ENCODE assay signal across 11 mouse cellular contexts in the genomic region with DNA sequence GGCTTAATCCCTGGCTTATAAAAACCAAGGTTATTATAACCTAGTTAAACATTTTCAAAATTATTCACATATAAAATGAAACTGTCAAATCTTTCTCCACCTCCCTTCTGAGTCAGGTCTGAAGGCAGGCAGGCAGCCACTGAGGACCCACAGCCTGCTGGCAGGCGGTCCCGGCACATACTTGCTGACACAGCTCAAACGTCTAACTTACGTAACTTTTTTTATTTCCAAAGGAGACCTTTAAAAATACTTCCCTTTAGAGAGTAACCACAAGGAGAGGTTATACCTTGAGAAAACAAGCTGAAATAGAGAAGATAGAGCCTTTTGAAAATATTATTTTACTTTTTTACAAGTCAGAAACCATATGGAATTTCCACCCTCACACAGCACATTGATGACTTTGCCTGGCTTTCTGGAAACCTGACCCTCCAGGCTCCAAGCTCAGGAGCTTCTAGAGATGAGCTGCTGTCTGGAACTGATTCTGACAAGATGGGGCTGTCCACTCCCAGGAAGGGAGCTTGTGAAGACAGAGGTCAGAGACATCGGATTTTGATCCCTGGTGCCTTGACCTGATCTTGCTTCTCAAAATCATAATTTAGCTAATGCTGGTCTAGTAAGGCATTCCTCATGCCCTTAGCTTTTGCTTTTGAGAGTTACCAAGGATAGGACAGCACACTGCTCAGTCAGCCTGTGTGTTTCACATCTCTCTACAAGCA. TPM values are rescaled to one million over a fixed set of nuclear protein-coding genes. Genes with fewer than 3 reads are reported as not detected.
DNase-seq lines count a peak whose midpoint lies in the region; ATAC-seq and TF ChIP-seq lines count a peak whose summit lies in the region.
"Had no signal": no experiment of that assay in that cellular context is flagged by ENCODE, and none has a peak within 500 bp of the region (broad histone marks: within the 10 kb centered on the region; RNA-seq: fewer than 3 reads in every experiment).

No protein-coding gene starts in this region.

- TF ChIP-seq POLR2A in kidney, adult 2 months (IDR thresholded peaks at IDR 0.05; ENCODE audit: low read depth, low read length) = no peak

- DNase-seq in kidney, adult 2 months = peak; percentile 81
- peak; percentile 46 for DNase-seq in Muller cell, postnatal 12 days (ENCODE audit: inconsistent ontology term)
- peak; percentile 74 for DNase-seq in embryonic facial prominence, embryonic 14.5 days (ENCODE audit: low spot score)
- DNase-seq in right cerebral cortex, postnatal 10 days (ENCODE audit: low spot score in 2 of 2) = no peak
- DNase-seq in left cerebral cortex, postnatal 10 days (ENCODE audit: extremely low spot score in 1 of 2, low spot score in 2 of 2) = no peak
- DNase-seq: thymus, adult 2 months had no signal

- H3K36me3 ChIP-seq in kidney, adult 2 months (ENCODE audit: control insufficient read depth, insufficient read depth, low read length) = no peaks in the 10 kb centered on the region
- no peaks in the 10 kb centered on the region for H3K36me3 ChIP-seq in kidney, embryonic 15.5 days
- H3K36me3 ChIP-seq in embryonic facial prominence, embryonic 14.5 days (ENCODE audit: control insufficient read depth, insufficient read depth, low read length) = no peaks in the 10 kb centered on the region
- no peaks in the 10 kb centered on the region for H3K36me3 ChIP-seq in limb, embryonic 15.5 days
- no peaks in the 10 kb centered on the region for H3K36me3 ChIP-seq in midbrain, embryonic 16.5 days (ENCODE audit: control insufficient read depth, insufficient read depth, low read length)
- H3K36me3 ChIP-seq: G1E had no signal

- no peak overlapping the region for H3K4me2 ChIP-seq in kidney, embryonic 15.5 days
- H3K4me2 ChIP-seq in embryonic facial prominence, embryonic 14.5 days (ENCODE audit: low read depth, low read length) = no peak overlapping the region
- H3K4me2 ChIP-seq in limb, embryonic 15.5 days = no peak overlapping the region
- no peak overlapping the region for H3K4me2 ChIP-seq in midbrain, embryonic 16.5 days (ENCODE audit: low read length)

- intact Hi-C loops in left cerebral cortex, postnatal 10 days (cut with DNase I) = loop anchor here (5.0 kb wide), 1 partner anchor 117 kb away; no protein-coding TSS in a partner anchor

- H3K4me3 ChIP-seq in kidney, adult 2 months (ENCODE audit: insufficient read depth, low read depth, low read length) = no peak overlapping the region
- H3K4me3 ChIP-seq in kidney, embryonic 15.5 days (replicated peaks) = no peak overlapping the region
- no peak overlapping the region for H3K4me3 ChIP-seq in embryonic facial prominence, embryonic 14.5 days (ENCODE audit: low read depth, low read length)
- H3K4me3 ChIP-seq in limb, embryonic 15.5 days = no peak overlapping the region
- no peak overlapping the region for H3K4me3 ChIP-seq in midbrain, embryonic 16.5 days (ENCODE audit: low read depth, low read length)

- no peak overlapping the region for H3K9ac ChIP-seq in kidney, embryonic 15.5 days
- no peak overlapping the region for H3K9ac ChIP-seq in embryonic facial prominence, embryonic 14.5 days (ENCODE audit: low read depth, low read length)
- H3K9ac ChIP-seq in limb, embryonic 15.5 days = no peak overlapping the region
- no peak overlapping the region for H3K9ac ChIP-seq in midbrain, embryonic 16.5 days (ENCODE audit: low read depth, low read length)

- peaks cover 7% of the 10 kb centered on the region; the same call in 1 of the 2 replicates for H3K4me1 ChIP-seq in kidney, adult 2 months (ENCODE audit: control insufficient read depth, insufficient read depth, low read length)
- H3K4me1 ChIP-seq in kidney, embryonic 15.5 days = 0 out of 2 replicates have a peak, but pooled peaks cover 3% of the 10 kb centered on the region
- peaks cover 19% of the 10 kb centered on the region for H3K4me1 ChIP-seq in embryonic facial prominence, embryonic 14.5 days (ENCODE audit: control insufficient read depth, insufficient read depth, low read length)
- H3K4me1 ChIP-seq in limb, embryonic 15.5 days = peaks cover 27% of the 10 kb centered on the region
- no peaks in the 10 kb centered on the region for H3K4me1 ChIP-seq in midbrain, embryonic 16.5 days (ENCODE audit: control insufficient read depth, insufficient read depth, low read length)

- no peaks in the 10 kb centered on the region for H3K27me3 ChIP-seq in kidney, adult 2 months (replicated peaks; ENCODE audit: control insufficient read depth, insufficient read depth, low read length)
- H3K27me3 ChIP-seq in kidney, embryonic 15.5 days = no peaks in the 10 kb centered on the region
- no peaks in the 10 kb centered on the region for H3K27me3 ChIP-seq in embryonic facial prominence, embryonic 14.5 days (replicated peaks; ENCODE audit: control insufficient read depth, insufficient read depth, low read length)
- H3K27me3 ChIP-seq in limb, embryonic 15.5 days = no peaks in the 10 kb centered on the region
- H3K27me3 ChIP-seq in midbrain, embryonic 16.5 days (ENCODE audit: control insufficient read depth, insufficient read depth, low read depth, low read length) = no peaks in the 10 kb centered on the region

- no peaks in the 10 kb centered on the region for H3K9me3 ChIP-seq in kidney, embryonic 15.5 days (replicated peaks)
- H3K9me3 ChIP-seq in embryonic facial prominence, embryonic 14.5 days (ENCODE audit: control insufficient read depth, low read length) = no peaks in the 10 kb centered on the region
- H3K9me3 ChIP-seq in limb, embryonic 15.5 days = no peaks in the 10 kb centered on the region
- no peaks in the 10 kb centered on the region for H3K9me3 ChIP-seq in midbrain, embryonic 16.5 days (replicated peaks; ENCODE audit: control insufficient read depth, low read length, poor library complexity, severe bottlenecking)
- H3K9me3 ChIP-seq: G1E had no signal

- H3K27ac ChIP-seq in kidney, adult 2 months (ENCODE audit: insufficient read depth, low read depth, low read length) = peak overlapping the region; percentile 40
- H3K27ac ChIP-seq in kidney, embryonic 15.5 days = no peak overlapping the region
- peak overlapping the region; percentile 13; the same call in 1 of the 2 replicates for H3K27ac ChIP-seq in embryonic facial prominence, embryonic 14.5 days (replicated peaks; ENCODE audit: low read depth, low read length)
- H3K27ac ChIP-seq in limb, embryonic 15.5 days = peak overlapping the region; percentile 81
- H3K27ac ChIP-seq in midbrain, embryonic 16.5 days (ENCODE audit: low read length) = no peak overlapping the region

- no peak for TF ChIP-seq CTCF in kidney, adult 2 months (conservative IDR thresholded peaks at IDR 0.05; ENCODE audit: insufficient read depth, insufficient read length, low read depth, low read length)

- no peak for ATAC-seq in kidney, embryonic 15.5 days (replicated peaks; ENCODE audit: low FRiP score)
- peak; percentile 55 for ATAC-seq in embryonic facial prominence, embryonic 14.5 days (ENCODE audit: low read depth)
- peak; percentile 68; the same call in 1 of the 2 replicates for ATAC-seq in limb, embryonic 15.5 days (ENCODE audit: insufficient number of reproducible peaks, low FRiP score, low TSS enrichment, low read depth)
- no peak for ATAC-seq in midbrain, embryonic 16.5 days
- ATAC-seq: inflammation-experienced regulatory T-cells, adult 6 months had no signal

- WGBS in kidney, adult 2 months = 22% methylated on average over 5 of the region's 5 CpGs
- 21% methylated on average over 5 of the region's 5 CpGs for WGBS in kidney, embryonic 15.5 days
- WGBS in embryonic facial prominence, embryonic 14.5 days = 19% methylated on average over 5 of the region's 5 CpGs
- 21% methylated on average over 5 of the region's 5 CpGs for WGBS in limb, embryonic 15.5 days
- WGBS in midbrain, embryonic 16.5 days = 81% methylated on average over 5 of the region's 5 CpGs

RNA-seq across cellular contexts. Expression of a gene that starts 59.9 kb away (rescaled TPM):
- 0.09 and 0.31 TPM in 2 replicates for polyA plus RNA-seq in kidney, adult 2 months (2012; rRNA removed)
- 26.5 and 29.5 TPM in 2 replicates for polyA plus RNA-seq in kidney, embryonic 15.5 days (2015; fragmentation: Nextera tagmentation; extraction: Ambion mirVana)
- 21.5 and 23.8 TPM in 2 replicates for polyA plus RNA-seq in embryonic facial prominence, embryonic 14.5 days (2014; fragmentation: Nextera tagmentation; extraction: Ambion mirVana)
- 21.7 and 24.6 TPM in 2 replicates for polyA plus RNA-seq in limb, embryonic 15.5 days (2015; fragmentation: Nextera tagmentation; extraction: Ambion mirVana)
- polyA plus RNA-seq in midbrain, embryonic 16.5 days (2015; fragmentation: Nextera tagmentation; extraction: Ambion mirVana) = 4.3 and 4.8 TPM in 2 replicates
- 1 to 10 TPM; 1.7 to 1.8 TPM for total RNA-seq in left cerebral cortex, postnatal 10 days (2021)

Comparison
In these comparisons a context has a peak if more than half of its experiments do, and no peak if none do; other contexts are left out.
1. H3K27ac ChIP-seq: peak in kidney, adult 2 months (single experiment), embryonic facial prominence, embryonic 14.5 days (single experiment) and limb, embryonic 15.5 days (single experiment); none in kidney, embryonic 15.5 days (single experiment) and midbrain, embryonic 16.5 days (single experiment).
2. DNase-seq: peak in kidney, adult 2 months (single experiment), Muller cell, postnatal 12 days (single experiment) and embryonic facial prominence, embryonic 14.5 days (single experiment); none in right cerebral cortex, postnatal 10 days (0 of 2) and left cerebral cortex, postnatal 10 days (0 of 2).
3. ATAC-seq: peak in embryonic facial prominence, embryonic 14.5 days (single experiment) and limb, embryonic 15.5 days (single experiment); none in kidney, embryonic 15.5 days (single experiment) and midbrain, embryonic 16.5 days (single experiment).